Mouse (Mus musculus) ES-E14 (cell line): ENCODE measurements around the gene Map4k1.

Experiments
- CHD2 ChIP-seq: IDR thresholded peaks from 2 replicates; pipeline ENCODE4 v1.6.1; 2014; ENCODE audit warnings: mild to moderate bottlenecking, low read depth, low read length, inconsistent platforms
- HCFC1 ChIP-seq: IDR thresholded peaks from 2 replicates; pipeline ENCODE4 v1.6.1; 2012; ENCODE audit warnings: low read length, inconsistent platforms, borderline replicate concordance; ENCODE audit not compliant: insufficient read depth
- ZC3H11A ChIP-seq: IDR thresholded peaks from 2 replicates; pipeline ENCODE4 v1.6.1; 2012; ENCODE audit warnings: low read depth, mild to moderate bottlenecking, inconsistent platforms, low read length, borderline replicate concordance
- ZNF384 ChIP-seq: IDR thresholded peaks from 2 replicates; pipeline ENCODE4 v1.6.1; 2012; ENCODE audit warnings: low read depth, low read length, inconsistent platforms

GRCm38 (mm10) chr7:29026195-29026594 is 44.3 kb downstream of the Map4k1 start:
- TF ChIP-seq CHD2 (no peak), ZC3H11A (no peak), HCFC1 (no peak), ZNF384 (no peak)
